Mouse (Mus musculus) spleen, postnatal 10 days (tissue): ENCODE results near the gene Mfap2.

Experiments used
- DNase-seq, 2 experiments: peaks; one replicate each; pipeline ENCODE4 v3.0.0; 2021 to 2022; ENCODE audit warnings: low spot score in 2 of 2

The Mfap2 gene

GRCm38 (mm10) chr4:141024992-141025391, 14.8 kb downstream of the Mfap2 start:
- DNase-seq = no peak

GRCm38 (mm10) chr4:141030541-141031206, 20.5 kb downstream of the Mfap2 start:
- DNase-seq = no peak

GRCm38 (mm10) chr4:141031733-141032132, 21.5 kb downstream of the Mfap2 start:
- peak; percentile 74 to 87 for DNase-seq

GRCm38 (mm10) chr4:141033606-141034549, 23.7 kb downstream of the Mfap2 start:
- DNase-seq = peak in 1 of 2 experiments; percentile 45

GRCm38 (mm10) chr4:141041117-141041516, 30.9 kb downstream of the Mfap2 start:
- peak in 1 of 2 experiments; percentile 48 for DNase-seq

GRCm38 (mm10) chr4:141044816-141045215, 34.6 kb downstream of the Mfap2 start:
- DNase-seq = peak in 1 of 2 experiments; percentile 74

GRCm38 (mm10) chr4:141048810-141049475, 38.7 kb downstream of the Mfap2 start:
- DNase-seq = no peak

- no peak for DNase-seq
Observed at GRCm38 (mm10) chr4:141049476-141049835, 39.2 kb downstream of the Mfap2 start.

- DNase-seq = no peak
Observed at GRCm38 (mm10) chr4:141052442-141052841, 42.2 kb downstream of the Mfap2 start.

GRCm38 (mm10) chr4:141053138-141053537, 42.9 kb downstream of the Mfap2 start:
- DNase-seq = no peak

GRCm38 (mm10) chr4:141053568-141054161, 43.4 kb downstream of the Mfap2 start:
- no peak for DNase-seq

GRCm38 (mm10) chr4:141056970-141057369, 46.8 kb downstream of the Mfap2 start:
- no peak for DNase-seq

GRCm38 (mm10) chr4:141058835-141059234, 48.6 kb downstream of the Mfap2 start:
- no peak for DNase-seq

- no peak for DNase-seq
Observed at GRCm38 (mm10) chr4:141059616-141060425, 49.6 kb downstream of the Mfap2 start.

GRCm38 (mm10) chr4:141060426-141061301, 50.4 kb downstream of the Mfap2 start, which contains the start of gene Crocc:
Crocc (minus strand) TSS chr4:141060550.
- DNase-seq = peak; percentile 100

- no peak for DNase-seq
Observed at GRCm38 (mm10) chr4:141064104-141064659, 54.0 kb downstream of the Mfap2 start.

GRCm38 (mm10) chr4:141065123-141065522, 54.9 kb downstream of the Mfap2 start:
- peak; percentile 70 to 90 for DNase-seq
